Mouse (Mus musculus): ENCODE results near the gene 1700069L16Rik.

DNA sequence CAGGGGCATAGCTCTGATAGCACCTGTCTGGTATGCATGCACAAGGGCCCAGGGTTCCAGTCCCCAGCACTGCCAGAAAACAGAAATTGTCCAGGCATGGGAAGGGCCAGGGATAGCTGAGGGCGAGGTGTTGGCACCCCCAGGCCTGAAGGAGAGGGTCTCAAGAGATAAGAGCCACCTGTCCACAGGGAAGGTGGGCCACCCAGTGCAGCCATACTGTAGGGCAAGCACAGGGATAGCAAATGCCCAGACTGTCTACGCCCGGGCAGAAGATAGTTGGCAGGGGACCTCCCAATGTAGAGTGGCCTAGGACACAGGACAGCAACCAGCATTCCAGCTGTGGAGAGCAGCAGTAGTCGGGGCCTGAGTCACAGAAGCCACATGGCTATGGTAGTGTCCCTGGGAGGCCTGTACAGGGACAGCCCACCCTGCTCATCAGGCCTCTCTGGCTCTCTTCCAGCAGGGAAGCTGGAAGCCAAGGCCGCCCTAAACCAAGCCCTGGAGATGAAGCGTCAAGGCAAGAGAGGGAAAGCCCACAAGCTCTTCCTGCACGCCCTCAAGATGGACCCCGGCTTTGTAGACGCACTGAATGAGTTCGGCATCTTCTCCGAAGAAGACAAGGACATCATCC lies 13.2 kb upstream of the 1700069L16Rik start:
- TF ChIP-seq POLR2A (IDR thresholded peaks at IDR 0.05; ENCODE audit: control insufficient read depth, extremely low read depth, insufficient read depth, low read length, poor library complexity) (no peak), CTCF (IDR thresholded peaks at IDR 0.05; ENCODE audit: borderline replicate concordance, control insufficient read depth, extremely low read depth, insufficient read depth, low read length, poor library complexity) (no peak)

All from thymus, adult 2 months (tissue).